Mouse (Mus musculus) heart, postnatal 14 days (tissue): ENCODE data around the gene Robo2. TPM values are rescaled to one million over a fixed set of nuclear protein-coding genes. Genes with fewer than 3 reads are reported as not detected.
"Not testable (repeated sequence)": the region's sequence is repeated elsewhere in the genome, so short reads cannot be mapped to it uniquely, and the experiment has no call there.

ENCODE experiments used
- DNase-seq, 2 experiments: peaks; one replicate each; pipeline ENCODE4 v3.0.0; 2021 to 2022
- intact Hi-C: fragments of 180-260 bp; cut with DNase I; formaldehyde crosslinking; loops from one replicate; pipeline ENCODE4 v1.15.1; 2025
- total RNA-seq, 2 experiments: library from RNA; stranded (reverse); gene quantifications; 2 replicates each; pipeline ENCODE4 v1.2.3; 2021

The Robo2 gene
- total RNA-seq, 2 experiments from 2014 or later: 1.9 to 2.4 TPM

DNA sequence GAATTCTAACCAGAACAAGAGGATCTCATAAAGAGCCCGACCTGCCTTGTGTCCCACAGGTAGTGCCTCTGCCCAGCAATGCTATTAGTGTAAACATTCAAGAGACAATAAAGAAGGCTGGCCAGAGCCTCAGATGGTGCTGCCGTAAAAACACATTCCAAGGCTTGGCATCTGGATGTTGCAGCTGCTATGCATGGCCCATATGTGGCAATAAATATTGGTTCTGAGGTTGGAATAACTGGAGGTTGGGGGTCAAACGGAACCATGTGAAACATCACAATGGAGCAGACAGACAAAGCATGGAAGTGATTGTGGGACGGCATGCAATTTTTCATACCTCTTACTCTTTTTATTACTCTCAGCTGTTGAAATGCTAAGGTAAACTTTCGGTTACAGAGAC, 189.1 kb downstream of the Robo2 start:
- intact Hi-C loops: no loop called here
- DNase-seq: no peak

DNA sequence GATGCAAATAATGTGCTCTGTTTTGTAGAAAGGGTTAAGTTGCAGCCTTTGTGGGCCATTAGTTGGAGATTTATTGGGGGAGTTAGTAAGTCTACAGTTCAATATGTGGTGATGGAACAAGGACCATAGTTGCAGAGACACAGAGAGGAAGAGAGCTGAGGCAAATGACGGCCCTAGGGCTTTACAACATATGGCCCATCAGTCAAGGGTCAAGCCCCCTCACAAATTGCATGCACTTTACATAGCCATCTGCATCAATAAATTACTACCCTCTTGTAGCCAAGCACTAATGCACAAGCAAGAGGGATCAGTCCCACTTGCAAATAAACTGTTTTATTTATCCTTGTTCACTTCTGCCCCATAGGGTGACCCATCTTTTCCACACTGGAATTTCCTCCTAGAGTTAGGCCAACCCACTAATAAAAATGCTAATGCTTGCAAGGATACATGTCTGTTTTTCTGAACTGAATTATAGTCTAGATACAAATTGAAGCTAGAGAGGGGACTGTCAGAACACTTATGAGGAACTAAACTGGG, 194.7 kb downstream of the Robo2 start:
- intact Hi-C loops: no loop called here
- no peak for DNase-seq

DNA sequence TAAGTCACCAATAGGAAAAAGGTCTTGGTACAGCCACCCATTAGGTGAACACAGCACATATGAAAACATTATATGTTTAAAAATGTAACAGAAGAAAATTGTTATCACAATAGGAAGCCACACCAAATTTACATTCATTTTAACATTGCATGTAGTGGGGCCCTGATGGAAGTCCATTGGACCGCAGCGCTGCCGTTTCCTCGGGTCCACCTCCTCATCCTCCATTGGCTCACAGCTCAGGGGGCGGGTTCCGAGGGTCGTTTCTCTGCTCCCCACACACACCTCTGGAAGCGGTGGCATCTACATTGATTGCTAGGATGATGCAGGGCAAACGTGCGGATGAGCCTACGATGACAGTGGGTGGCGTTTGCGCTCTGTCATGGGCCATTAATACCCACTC, 195.8 kb downstream of the Robo2 start:
- intact Hi-C loops: no loop called here
- DNase-seq: peak in 1 of 2 experiments; percentile 7

DNA sequence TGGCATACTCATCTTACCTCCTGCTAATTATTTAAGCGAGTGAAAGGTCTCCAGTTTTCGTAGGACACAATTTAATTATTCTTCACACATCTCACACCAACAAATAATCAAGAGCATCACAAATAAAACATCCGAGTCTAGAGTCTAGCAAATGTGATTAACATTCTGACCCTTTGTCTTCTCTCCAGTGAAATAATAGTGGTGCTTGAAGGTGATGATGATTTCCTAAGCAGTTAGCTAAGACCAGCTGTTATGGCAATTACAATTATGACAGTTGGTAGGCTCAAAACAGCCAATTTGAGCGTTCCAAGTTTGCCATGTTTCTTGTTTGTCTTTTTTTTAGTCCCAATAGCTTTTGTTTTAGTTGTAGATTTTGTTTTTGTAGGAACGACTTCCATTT, 210.9 kb downstream of the Robo2 start:
- no peak for DNase-seq
- intact Hi-C loops: no loop called here

DNA sequence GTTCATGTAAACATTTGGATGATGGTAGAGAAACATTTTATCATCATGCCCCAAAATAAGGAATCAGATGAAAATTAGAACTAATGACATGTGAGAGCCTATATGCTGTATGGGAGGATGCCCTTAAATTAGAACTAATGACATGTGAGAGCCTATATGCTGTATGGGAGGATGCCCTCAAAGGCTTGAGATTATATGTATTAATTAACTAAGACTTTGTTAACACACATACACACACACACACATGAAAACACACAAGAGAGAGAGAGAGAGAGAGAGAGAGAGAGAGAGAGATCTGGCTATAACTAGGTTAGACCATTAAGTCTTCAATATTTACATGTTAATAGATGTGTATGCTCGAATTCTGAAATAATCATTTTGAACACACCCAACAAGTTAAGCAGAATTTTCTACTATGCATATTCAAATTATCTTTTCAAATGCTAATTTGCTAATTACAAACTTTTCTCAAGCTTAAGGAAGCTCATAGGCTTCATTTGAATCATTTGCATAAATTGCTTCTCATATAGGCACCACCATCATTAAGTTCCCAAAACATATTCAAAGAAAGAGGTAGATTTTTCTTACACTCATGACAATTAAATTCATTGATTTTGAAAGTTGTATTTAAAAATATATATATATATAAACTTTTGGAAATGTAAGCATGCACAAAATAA, 211.5 kb downstream of the Robo2 start:
- intact Hi-C loops: no loop called here
- DNase-seq: no peak

DNA sequence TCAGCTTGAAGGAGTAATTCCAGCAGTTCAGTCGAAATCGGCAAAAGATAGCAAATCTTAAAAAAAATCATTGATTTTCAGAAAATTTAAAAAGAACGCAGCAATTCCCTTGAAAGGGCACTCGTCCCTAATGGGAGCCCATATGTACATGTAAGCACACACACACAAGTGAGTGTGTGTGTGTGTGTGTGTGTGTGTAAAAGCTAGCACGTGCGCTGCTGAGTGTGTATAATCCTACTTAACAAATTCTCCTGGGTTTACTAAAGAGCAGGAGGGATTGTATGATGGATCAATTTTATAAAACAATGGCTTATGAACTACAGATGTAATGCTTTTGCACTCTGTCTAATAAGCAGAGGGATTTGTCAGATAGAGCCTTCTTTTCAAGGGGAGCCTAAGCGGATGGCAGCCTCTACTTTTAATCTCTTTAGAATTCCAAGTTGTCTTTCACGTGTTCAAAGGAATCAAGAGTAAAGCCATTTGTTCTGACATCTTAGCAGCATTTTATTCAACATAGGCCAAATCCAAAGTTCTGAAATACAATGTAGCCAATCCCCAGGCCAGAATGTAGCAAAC, 218.6 kb downstream of the Robo2 start:
- DNase-seq: no peak
- intact Hi-C loops: no loop called here

DNA sequence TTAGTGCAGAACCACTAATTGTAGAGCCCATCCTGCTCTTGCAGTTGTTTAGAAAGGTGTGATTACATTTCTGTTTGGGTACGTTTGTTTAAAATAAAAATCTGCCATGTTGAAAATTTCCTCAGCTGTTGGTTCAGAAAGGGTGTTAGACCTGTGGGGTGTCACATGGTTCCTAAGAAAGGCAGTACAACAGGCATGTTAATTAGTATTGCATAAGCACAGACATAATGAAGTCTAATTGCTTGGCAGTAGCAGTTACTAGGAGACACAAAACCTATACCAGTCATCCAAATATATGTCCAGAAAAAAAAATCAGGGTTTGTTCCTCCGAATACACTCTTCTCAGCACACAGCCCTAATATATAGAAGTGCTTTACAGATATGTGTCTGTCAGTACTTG, 220.0 kb downstream of the Robo2 start:
- intact Hi-C loops: no loop called here

DNA sequence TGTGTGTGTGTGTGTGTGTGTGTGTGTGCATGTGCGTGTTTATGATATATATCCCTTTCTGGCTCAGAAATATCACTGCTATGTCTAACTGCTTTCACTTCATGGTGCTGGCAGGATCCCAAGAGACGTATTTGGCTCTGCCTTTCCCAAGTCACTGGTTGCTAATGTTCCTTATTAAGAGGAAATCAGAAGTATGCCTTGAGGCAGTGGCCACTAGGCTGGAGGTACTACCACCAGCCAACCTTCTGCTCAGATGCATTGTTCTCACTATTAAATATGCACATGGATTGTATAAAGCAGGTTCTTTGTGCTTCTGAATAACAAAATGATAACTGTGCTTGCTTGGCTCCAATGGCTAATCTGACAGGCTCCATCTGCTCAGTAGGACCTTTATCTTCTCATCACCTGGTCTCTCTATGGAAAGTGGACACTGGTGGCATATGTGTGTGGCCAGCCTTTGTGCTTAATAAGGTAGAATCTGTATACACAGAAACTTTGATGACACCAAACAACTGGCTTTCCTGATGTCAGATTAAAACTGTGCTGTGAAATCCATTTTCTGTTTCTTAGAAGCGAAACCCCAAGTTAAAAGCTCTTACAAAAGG, 229.0 kb downstream of the Robo2 start:
- intact Hi-C loops: no loop called here
- peak in 1 of 2 experiments; percentile 1 for DNase-seq

More for the DNA sequence above, 220.0 kb downstream of the Robo2 start:
- DNase-seq: no peak

DNA sequence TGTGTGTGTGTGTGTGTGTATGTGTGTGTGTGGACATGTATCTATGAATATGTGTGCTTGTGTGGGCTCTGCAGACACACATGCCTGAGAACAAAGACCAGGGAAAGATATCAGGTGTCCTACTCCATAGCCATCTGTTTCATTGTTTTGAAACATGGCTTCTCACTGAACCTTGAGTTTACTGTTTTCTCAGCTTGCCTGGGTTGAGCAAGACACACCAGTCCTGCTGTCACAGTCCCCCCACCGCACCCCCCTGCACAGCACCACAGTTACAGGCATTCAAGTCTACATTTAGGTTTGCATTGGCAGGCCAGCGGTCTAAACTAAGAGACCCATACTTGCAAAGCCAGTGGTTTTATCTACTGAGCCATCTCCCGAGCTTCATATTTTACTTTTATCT, 239.0 kb downstream of the Robo2 start:
- no peak for DNase-seq
- intact Hi-C loops: no loop called here

DNA sequence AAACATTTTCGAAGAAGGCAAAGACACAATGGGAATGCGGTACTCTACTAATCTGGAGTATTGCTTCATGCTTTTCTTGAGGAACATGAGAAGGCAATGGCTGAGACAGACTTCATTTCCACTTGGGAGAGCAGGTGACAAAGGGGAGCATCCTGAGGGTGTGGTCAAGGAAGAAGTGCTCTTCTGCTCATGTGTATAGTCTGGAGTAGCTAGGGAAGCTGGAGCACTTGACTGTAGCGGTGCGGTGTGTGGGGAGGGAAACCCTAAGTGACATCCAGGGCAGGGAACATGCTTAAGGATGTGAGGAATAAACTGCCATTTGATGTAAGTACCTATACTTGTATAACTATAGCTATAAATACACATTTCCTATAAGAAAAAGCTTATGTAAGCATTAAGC, 242.0 kb downstream of the Robo2 start:
- intact Hi-C loops: no loop called here
- DNase-seq: no peak

DNA sequence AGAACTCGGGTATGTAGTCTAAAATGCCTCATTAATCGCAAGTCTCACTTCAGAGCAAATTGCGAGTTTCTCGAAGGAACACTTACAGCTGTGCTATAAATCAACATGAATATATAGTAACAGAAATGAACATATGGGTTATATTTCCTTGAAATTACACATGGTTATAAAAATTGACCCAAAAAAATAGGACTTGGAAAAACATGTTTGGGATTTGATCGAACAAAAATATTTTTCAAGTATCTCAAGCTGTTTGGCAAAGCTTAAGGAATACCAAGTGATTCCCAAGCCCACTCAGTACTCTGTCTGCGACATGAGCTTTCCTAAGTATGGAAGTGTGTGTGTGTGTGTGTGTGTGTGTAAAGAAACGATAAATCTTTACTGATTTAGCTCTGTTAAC, 242.5 kb downstream of the Robo2 start:
- DNase-seq: no peak
- intact Hi-C loops: no loop called here

DNA sequence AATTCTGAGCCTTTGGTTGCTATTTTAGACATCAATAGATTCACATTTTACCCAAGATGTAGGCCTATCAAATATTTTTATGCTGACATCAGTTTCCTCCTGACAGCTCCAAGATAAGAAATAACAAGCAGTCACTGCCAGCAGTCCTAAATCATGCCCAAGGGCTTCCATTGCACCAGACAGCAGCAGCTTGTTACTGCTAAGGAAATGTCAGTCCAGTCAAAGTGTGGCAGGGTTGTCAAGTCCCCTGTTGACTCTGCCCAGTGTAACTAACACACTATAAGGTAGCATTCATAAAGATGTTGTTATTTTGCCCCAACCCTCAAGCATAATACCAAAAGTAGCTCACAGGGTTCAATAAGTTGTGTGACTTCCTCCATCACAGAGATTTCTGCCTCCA, 243.8 kb downstream of the Robo2 start:
- DNase-seq: no peak
- intact Hi-C loops: no loop called here

DNA sequence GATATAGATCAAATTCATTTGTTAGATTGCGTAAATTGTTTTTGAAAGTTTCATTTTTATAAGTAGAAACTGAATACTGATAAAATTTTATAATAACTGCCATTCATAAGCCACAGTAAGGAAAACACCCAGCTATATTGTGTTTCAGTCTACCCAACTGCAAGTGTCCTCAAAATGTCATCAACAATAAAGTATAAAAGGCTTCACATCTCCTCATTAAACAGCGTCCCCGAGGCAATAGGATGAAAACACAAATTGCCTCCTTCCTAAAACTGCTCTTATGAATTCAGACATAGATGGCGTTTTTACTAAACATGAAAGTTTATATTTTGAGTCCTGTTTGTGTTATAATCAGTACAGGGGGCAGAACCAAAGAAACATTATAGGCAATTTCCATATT, 249.6 kb downstream of the Robo2 start:
- intact Hi-C loops: no loop called here
- DNase-seq: no peak

DNA sequence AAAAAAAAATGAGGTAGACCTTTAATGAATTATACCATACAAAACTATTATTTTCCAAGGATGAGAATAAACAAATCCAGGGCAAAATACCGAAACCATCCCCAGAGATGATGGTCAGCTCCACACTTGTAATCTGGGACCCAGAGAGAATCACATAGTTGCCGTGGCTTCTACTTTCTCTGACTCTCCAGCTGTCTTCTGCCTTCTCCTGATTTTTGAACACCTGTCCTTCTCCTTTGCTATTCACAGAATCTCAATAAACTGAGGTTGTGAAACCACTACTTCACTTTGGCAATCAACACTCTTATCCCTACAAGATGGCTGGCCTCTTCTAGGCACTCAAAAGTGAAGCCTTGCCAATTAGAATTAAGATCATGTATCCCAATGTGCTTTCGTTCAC, 252.4 kb downstream of the Robo2 start:
- intact Hi-C loops: no loop called here
- DNase-seq: no peak

DNA sequence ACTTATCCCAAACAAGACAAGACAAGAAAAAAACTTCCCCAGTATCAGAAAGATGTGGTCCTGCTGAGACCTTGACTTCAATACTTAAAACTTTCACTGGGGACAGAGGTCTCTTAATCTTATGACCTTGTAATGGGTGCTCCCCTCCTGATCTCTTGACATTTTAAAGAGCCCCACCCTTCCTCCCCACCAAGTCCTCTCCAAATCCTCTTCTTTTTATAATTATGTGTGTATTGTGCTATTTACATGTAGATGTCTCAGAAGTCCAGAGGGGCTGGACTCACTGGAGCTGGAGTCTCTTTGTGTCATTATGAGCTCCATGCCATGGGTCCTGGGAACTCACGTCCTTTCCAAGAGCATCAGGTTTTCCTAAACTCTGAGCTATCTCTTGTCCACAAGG, 275.4 kb downstream of the Robo2 start:
- DNase-seq: no peak
- intact Hi-C loops: no loop called here

DNA sequence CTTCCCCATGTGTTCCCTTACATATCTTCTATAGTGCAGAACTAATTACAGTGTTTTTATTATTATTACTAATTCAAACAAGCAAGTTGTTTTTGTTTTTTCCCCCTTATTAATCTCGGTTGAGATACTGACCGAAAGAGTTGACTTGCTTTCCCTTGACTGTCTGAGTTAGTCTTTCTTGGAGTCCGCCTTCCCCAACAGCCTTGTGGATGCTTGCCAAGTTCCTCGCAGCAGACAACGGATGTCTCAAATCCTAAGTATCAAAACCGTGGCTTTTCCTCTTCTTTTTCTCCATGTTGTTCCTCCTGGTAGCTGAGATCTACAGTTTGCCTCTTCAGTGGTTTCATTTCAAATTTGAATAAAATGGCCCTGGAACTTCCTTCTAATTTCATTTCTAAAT, 278.8 kb downstream of the Robo2 start:
- intact Hi-C loops: no loop called here

DNA sequence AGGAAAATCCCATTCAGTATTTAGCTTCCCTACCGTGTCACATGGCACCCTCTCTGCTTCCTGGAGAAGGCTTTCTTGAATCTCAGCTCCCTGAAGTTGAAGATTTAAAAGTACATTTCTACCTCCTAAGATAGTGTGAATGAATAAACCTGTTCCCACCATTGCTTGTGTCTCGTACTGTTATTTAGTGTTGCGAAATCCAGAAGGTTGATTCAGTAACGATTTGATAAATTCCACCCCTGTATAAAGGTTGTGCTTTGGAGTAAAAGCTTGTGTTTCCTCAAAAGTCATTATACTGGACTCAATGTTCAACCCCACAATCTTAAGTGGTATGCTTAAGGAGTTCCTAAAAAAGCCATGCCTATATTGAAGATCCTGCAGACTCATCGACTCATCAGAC, 280.3 kb downstream of the Robo2 start:
- DNase-seq: no peak
- intact Hi-C loops: no loop called here

More for the DNA sequence above, 278.8 kb downstream of the Robo2 start:
- peak; percentile 17 to 47 for DNase-seq

DNA sequence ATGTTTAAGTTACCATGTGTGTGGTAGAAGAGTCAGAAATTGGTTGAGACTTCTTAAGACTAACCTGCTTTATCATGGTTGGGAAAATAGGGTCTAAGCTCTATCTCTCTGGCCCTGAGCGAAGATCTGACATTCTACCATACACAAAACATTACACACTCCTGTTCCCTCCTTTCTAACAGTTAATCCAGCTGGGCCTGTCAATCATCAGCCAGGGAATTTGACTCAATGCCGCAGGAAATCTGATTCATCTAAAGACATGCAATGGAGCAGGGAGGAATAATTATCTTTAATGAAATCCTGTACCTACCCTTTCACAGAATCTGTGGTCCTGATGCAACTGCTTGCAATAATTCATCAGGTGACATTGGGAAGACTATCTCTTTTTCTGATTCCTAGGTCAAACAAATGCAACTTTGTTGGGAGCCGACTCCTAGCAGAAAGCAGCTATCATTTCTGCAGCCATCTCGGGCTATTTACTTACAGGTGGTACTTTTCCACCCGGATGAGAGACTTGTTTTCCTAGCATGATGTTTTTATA, 283.1 kb downstream of the Robo2 start:
- intact Hi-C loops: no loop called here
- no peak for DNase-seq

DNA sequence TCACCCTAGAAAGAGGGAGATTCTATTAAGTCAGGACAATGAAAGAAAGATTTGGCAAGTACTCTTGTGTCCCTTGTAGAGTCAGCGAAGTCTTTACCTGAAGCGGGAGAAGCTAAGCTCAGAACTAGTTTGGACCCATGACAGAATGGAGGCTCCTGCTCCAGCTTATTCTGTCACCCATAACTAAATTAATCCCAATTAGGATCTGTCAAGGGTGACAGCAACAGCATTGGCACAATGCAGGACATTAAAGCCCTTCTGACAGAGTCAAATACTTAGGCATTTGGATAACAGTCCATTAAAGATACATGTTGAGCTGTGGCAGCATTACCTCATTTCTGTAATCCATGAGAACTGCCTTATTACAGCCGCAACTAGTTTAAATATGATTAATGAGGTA, 298.5 kb downstream of the Robo2 start:
- no peak for DNase-seq
- intact Hi-C loops: no loop called here

DNA sequence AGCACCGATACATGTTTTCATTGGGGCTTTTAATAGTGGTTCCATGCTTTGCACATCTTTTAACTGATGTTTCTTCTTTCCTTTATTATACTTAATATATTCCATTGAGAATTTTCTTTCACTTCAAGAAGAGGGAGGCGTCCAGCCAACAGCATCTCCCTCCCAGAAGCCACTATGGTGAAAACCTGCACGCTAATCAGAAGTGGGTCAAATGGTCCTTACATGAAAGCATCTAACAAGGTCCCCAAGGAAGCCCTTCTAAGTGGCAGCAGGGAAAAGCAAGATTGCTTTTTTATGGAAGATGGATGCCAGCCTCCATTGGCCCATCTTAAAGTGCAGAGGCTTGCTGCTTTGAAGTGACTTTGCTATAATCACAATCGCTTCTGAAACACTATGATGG, 300.5 kb downstream of the Robo2 start:
- intact Hi-C loops: no loop called here
- no peak for DNase-seq

DNA sequence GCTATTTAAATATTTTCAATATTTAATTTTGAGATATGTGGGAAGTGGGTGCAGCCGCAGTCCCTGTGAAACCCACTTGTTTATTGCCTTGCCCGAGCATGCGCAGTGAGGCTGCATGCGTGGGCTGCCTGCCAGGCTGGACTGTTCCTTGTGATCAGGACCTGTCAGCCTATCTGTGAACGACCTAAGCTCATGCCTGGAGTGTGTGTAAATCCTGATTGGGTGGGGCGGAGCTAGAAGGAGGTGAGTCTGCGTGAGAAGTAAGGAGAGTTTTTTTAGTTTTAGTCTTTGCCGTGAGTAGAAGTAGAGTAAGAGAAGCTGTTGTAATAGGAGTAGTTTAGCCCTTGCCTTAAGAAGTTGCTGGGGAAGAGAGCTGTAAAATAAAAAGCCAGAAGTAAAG, 307.2 kb downstream of the Robo2 start:
- intact Hi-C loops, DNase-seq: not testable (repeated sequence)
